Mouse (Mus musculus): ENCODE measurements at regions not wholly inside any gene's neighbourhood (a gene's known extent, or its start where the extent isn't known, plus 50 kb on each side); places are given as distances from the start of the nearest gene placed in this dataset.

- no peaks in the 10 kb centered on the region for H3K4me1 ChIP-seq (ENCODE audit: insufficient read depth, low read length)
- no peaks in the 10 kb centered on the region for H3K9me3 ChIP-seq (ENCODE audit: low read length)
- WGBS: 83% methylated on average over 3 of the region's 3 CpGs
- ATAC-seq (ENCODE audit: low FRiP score, low TSS enrichment): no peak
- H3K36me3 ChIP-seq (ENCODE audit: insufficient read depth, low read length): no peaks in the 10 kb centered on the region
- no peaks in the 10 kb centered on the region for H3K27me3 ChIP-seq (ENCODE audit: insufficient read depth, low read length)
- no peak overlapping the region for H3K4me3 ChIP-seq (ENCODE audit: low read length)
- H3K4me2 ChIP-seq (replicated peaks; ENCODE audit: low read depth, low read length): no peak overlapping the region
- no peak overlapping the region for H3K9ac ChIP-seq (replicated peaks; ENCODE audit: low read length)
- no peak overlapping the region for H3K27ac ChIP-seq (ENCODE audit: low read length)
These were observed 591.9 kb upstream of the Cdh6 start for GRCm38 (mm10) chr15:13765411-13765810.

- ATAC-seq (ENCODE audit: low FRiP score, low TSS enrichment): no peak
- no peaks in the 10 kb centered on the region for H3K4me1 ChIP-seq (ENCODE audit: insufficient read depth, low read length)
- H3K9ac ChIP-seq (replicated peaks; ENCODE audit: low read length): no peak overlapping the region
- H3K4me3 ChIP-seq (ENCODE audit: low read length): no peak overlapping the region
- no peaks in the 10 kb centered on the region for H3K27me3 ChIP-seq (ENCODE audit: insufficient read depth, low read length)
- no peak overlapping the region for H3K4me2 ChIP-seq (replicated peaks; ENCODE audit: low read depth, low read length)
- H3K27ac ChIP-seq (ENCODE audit: low read length): no peak overlapping the region
- H3K9me3 ChIP-seq (ENCODE audit: low read length): no peaks in the 10 kb centered on the region
- 84% methylated on average over 1 of the region's 1 CpGs for WGBS
- H3K36me3 ChIP-seq (ENCODE audit: insufficient read depth, low read length): no peaks in the 10 kb centered on the region
These were observed 591.1 kb upstream of the Cdh6 start for GRCm38 (mm10) chr15:13764587-13764986.

- Histone ChIP-seq H3K4me1 (ENCODE audit: insufficient read depth, low read length) (no peaks in the 10 kb centered on the region), H3K4me3 (ENCODE audit: low read length) (no peak overlapping the region), H3K9me3 (ENCODE audit: low read length) (no peaks in the 10 kb centered on the region), H3K9ac (replicated peaks; ENCODE audit: low read length) (no peak overlapping the region), H3K36me3 (ENCODE audit: insufficient read depth, low read length) (no peaks in the 10 kb centered on the region), H3K27me3 (ENCODE audit: insufficient read depth, low read length) (no peaks in the 10 kb centered on the region), H3K4me2 (replicated peaks; ENCODE audit: low read depth, low read length) (no peak overlapping the region), H3K27ac (ENCODE audit: low read length) (no peak overlapping the region)
- 65% methylated on average over 2 of the region's 2 CpGs for WGBS
- no peak for ATAC-seq (ENCODE audit: low FRiP score, low TSS enrichment)
These were observed 573.1 kb upstream of the Cdh6 start for GRCm38 (mm10) chr15:13746559-13746958.

- Histone ChIP-seq H3K9me3 (ENCODE audit: low read length) (no peaks in the 10 kb centered on the region), H3K9ac (replicated peaks; ENCODE audit: low read length) (no peak overlapping the region), H3K4me1 (ENCODE audit: insufficient read depth, low read length) (no peaks in the 10 kb centered on the region), H3K4me2 (replicated peaks; ENCODE audit: low read depth, low read length) (no peak overlapping the region), H3K27ac (ENCODE audit: low read length) (no peak overlapping the region), H3K36me3 (ENCODE audit: insufficient read depth, low read length) (no peaks in the 10 kb centered on the region), H3K27me3 (ENCODE audit: insufficient read depth, low read length) (no peaks in the 10 kb centered on the region), H3K4me3 (ENCODE audit: low read length) (no peak overlapping the region)
- ATAC-seq (ENCODE audit: low FRiP score, low TSS enrichment): no peak
These were observed 532.8 kb upstream of the Cdh6 start for GRCm38 (mm10) chr15:13706276-13706675.

GRCm38 (mm10) chr15:13705187-13705586 lies 531.7 kb upstream of the Cdh6 start:
- 90% methylated on average over 4 of the region's 4 CpGs for WGBS
- no peak overlapping the region for H3K27ac ChIP-seq (ENCODE audit: low read length)
- H3K4me2 ChIP-seq (replicated peaks; ENCODE audit: low read depth, low read length): no peak overlapping the region
- H3K9me3 ChIP-seq (ENCODE audit: low read length): no peaks in the 10 kb centered on the region
- no peak for ATAC-seq (ENCODE audit: low FRiP score, low TSS enrichment)
- no peaks in the 10 kb centered on the region for H3K36me3 ChIP-seq (ENCODE audit: insufficient read depth, low read length)
- H3K9ac ChIP-seq (replicated peaks; ENCODE audit: low read length): no peak overlapping the region
- no peak overlapping the region for H3K4me3 ChIP-seq (ENCODE audit: low read length)
- H3K4me1 ChIP-seq (ENCODE audit: insufficient read depth, low read length): no peaks in the 10 kb centered on the region
- no peaks in the 10 kb centered on the region for H3K27me3 ChIP-seq (ENCODE audit: insufficient read depth, low read length)

GRCm38 (mm10) chr15:13668193-13668592 lies 494.7 kb upstream of the Cdh6 start:
- H3K9ac ChIP-seq (replicated peaks; ENCODE audit: low read length): no peak overlapping the region
- no peaks in the 10 kb centered on the region for H3K27me3 ChIP-seq (ENCODE audit: insufficient read depth, low read length)
- no peaks in the 10 kb centered on the region for H3K36me3 ChIP-seq (ENCODE audit: insufficient read depth, low read length)
- H3K27ac ChIP-seq (ENCODE audit: low read length): no peak overlapping the region
- ATAC-seq (ENCODE audit: low FRiP score, low TSS enrichment): no peak
- WGBS: 85% methylated on average over 3 of the region's 3 CpGs
- no peak overlapping the region for H3K4me3 ChIP-seq (ENCODE audit: low read length)
- H3K4me1 ChIP-seq (ENCODE audit: insufficient read depth, low read length): no peaks in the 10 kb centered on the region
- no peaks in the 10 kb centered on the region for H3K9me3 ChIP-seq (ENCODE audit: low read length)
- H3K4me2 ChIP-seq (replicated peaks; ENCODE audit: low read depth, low read length): no peak overlapping the region

- Histone ChIP-seq H3K4me2 (replicated peaks; ENCODE audit: low read depth, low read length) (no peak overlapping the region), H3K4me1 (ENCODE audit: insufficient read depth, low read length) (no peaks in the 10 kb centered on the region), H3K9me3 (ENCODE audit: low read length) (no peaks in the 10 kb centered on the region), H3K27ac (ENCODE audit: low read length) (no peak overlapping the region), H3K4me3 (ENCODE audit: low read length) (no peak overlapping the region), H3K9ac (replicated peaks; ENCODE audit: low read length) (no peak overlapping the region), H3K36me3 (ENCODE audit: insufficient read depth, low read length) (no peaks in the 10 kb centered on the region), H3K27me3 (ENCODE audit: insufficient read depth, low read length) (no peaks in the 10 kb centered on the region)
- WGBS: 91% methylated on average over 4 of the region's 4 CpGs
- no peak for ATAC-seq (ENCODE audit: low FRiP score, low TSS enrichment)
These were observed 493.8 kb upstream of the Cdh6 start for GRCm38 (mm10) chr15:13667278-13667677.

GRCm38 (mm10) chr15:13662275-13662674 lies 488.8 kb upstream of the Cdh6 start:
- Histone ChIP-seq H3K27me3 (ENCODE audit: insufficient read depth, low read length) (no peaks in the 10 kb centered on the region), H3K9ac (replicated peaks; ENCODE audit: low read length) (no peak overlapping the region), H3K4me1 (ENCODE audit: insufficient read depth, low read length) (no peaks in the 10 kb centered on the region), H3K4me2 (replicated peaks; ENCODE audit: low read depth, low read length) (no peak overlapping the region), H3K9me3 (ENCODE audit: low read length) (no peaks in the 10 kb centered on the region), H3K27ac (ENCODE audit: low read length) (no peak overlapping the region), H3K36me3 (ENCODE audit: insufficient read depth, low read length) (no peaks in the 10 kb centered on the region), H3K4me3 (ENCODE audit: low read length) (no peak overlapping the region)
- 79% methylated on average over 1 of the region's 1 CpGs for WGBS
- no peak for ATAC-seq (ENCODE audit: low FRiP score, low TSS enrichment)

GRCm38 (mm10) chr15:13655038-13655437 lies 481.6 kb upstream of the Cdh6 start:
- Histone ChIP-seq H3K36me3 (ENCODE audit: insufficient read depth, low read length) (no peaks in the 10 kb centered on the region), H3K4me1 (ENCODE audit: insufficient read depth, low read length) (no peaks in the 10 kb centered on the region), H3K4me3 (ENCODE audit: low read length) (no peak overlapping the region), H3K27me3 (ENCODE audit: insufficient read depth, low read length) (no peaks in the 10 kb centered on the region), H3K9ac (replicated peaks; ENCODE audit: low read length) (no peak overlapping the region), H3K9me3 (ENCODE audit: low read length) (no peaks in the 10 kb centered on the region), H3K4me2 (replicated peaks; ENCODE audit: low read depth, low read length) (no peak overlapping the region), H3K27ac (ENCODE audit: low read length) (no peak overlapping the region)
- 80% methylated on average over 3 of the region's 3 CpGs for WGBS
- ATAC-seq (ENCODE audit: low FRiP score, low TSS enrichment): no peak

GRCm38 (mm10) chr15:13635346-13635940 lies 462.0 kb upstream of the Cdh6 start:
- H3K4me3 ChIP-seq (ENCODE audit: low read length): no peak overlapping the region
- H3K36me3 ChIP-seq (ENCODE audit: insufficient read depth, low read length): no peaks in the 10 kb centered on the region
- 78% methylated on average over 2 of the region's 2 CpGs for WGBS
- H3K4me2 ChIP-seq (replicated peaks; ENCODE audit: low read depth, low read length): no peak overlapping the region
- H3K4me1 ChIP-seq (ENCODE audit: insufficient read depth, low read length): no peaks in the 10 kb centered on the region
- no peaks in the 10 kb centered on the region for H3K27me3 ChIP-seq (ENCODE audit: insufficient read depth, low read length)
- no peaks in the 10 kb centered on the region for H3K9me3 ChIP-seq (ENCODE audit: low read length)
- H3K9ac ChIP-seq (replicated peaks; ENCODE audit: low read length): no peak overlapping the region
- no peak for ATAC-seq (ENCODE audit: low FRiP score, low TSS enrichment)
- no peak overlapping the region for H3K27ac ChIP-seq (ENCODE audit: low read length)
